Mouse (Mus musculus) C2C12 (cell line): ENCODE results near the gene Elf4. TPM values are rescaled to one million over a fixed set of nuclear protein-coding genes. Genes with fewer than 3 reads are reported as not detected.

Experiments used
- H3K27me3 ChIP-seq: one replicate; pipeline ENCODE4 v1.6.1; 2011; ENCODE audit not compliant: control insufficient read depth, insufficient read depth, insufficient read length
- H3K36me3 ChIP-seq: one replicate; pipeline ENCODE4 v1.6.1; 2011; ENCODE audit not compliant: control insufficient read depth, insufficient read depth
- H3K4me3 ChIP-seq: one replicate; pipeline ENCODE4 v1.5.1; 2011; ENCODE audit warnings: mild to moderate bottlenecking, control low read depth; ENCODE audit not compliant: poor library complexity, insufficient read depth, severe bottlenecking
- H3K79me2 ChIP-seq: one replicate; pipeline ENCODE4 v1.6.1; 2011; ENCODE audit not compliant: control insufficient read depth, insufficient read depth
- H3K79me3 ChIP-seq: one replicate; pipeline ENCODE4 v1.6.1; 2011; ENCODE audit warnings: low read depth, control low read depth
- H3ac ChIP-seq: one replicate; pipeline ENCODE3; 2011; ENCODE audit warnings: low read depth; ENCODE audit not compliant: control insufficient read depth, insufficient read length
- CEBPB ChIP-seq: IDR thresholded peaks from one replicate; pipeline ENCODE4 v1.6.1; 2011; ENCODE audit warnings: low read depth, mild to moderate bottlenecking, control low read depth, moderate library complexity
- CTCF ChIP-seq: IDR thresholded peaks from one replicate; pipeline ENCODE4 v1.5.1; 2011; ENCODE audit not compliant: control insufficient read depth, insufficient read depth, insufficient read length
- FOSL1 ChIP-seq: IDR thresholded peaks from one replicate; pipeline ENCODE4 v1.8.0; 2011; ENCODE audit warnings: mild to moderate bottlenecking, low read length; ENCODE audit not compliant: poor library complexity, insufficient read depth, severe bottlenecking
- MAX ChIP-seq: IDR thresholded peaks from one replicate; pipeline ENCODE4 v1.6.1; 2011; ENCODE audit warnings: mild to moderate bottlenecking, control low read depth
- MYOD1 ChIP-seq: IDR thresholded peaks from one replicate; pipeline ENCODE4 v1.6.1; 2011; ENCODE audit warnings: low read depth; ENCODE audit not compliant: control insufficient read depth, insufficient read length
- MYOG ChIP-seq: IDR thresholded peaks from one replicate; pipeline ENCODE4 v1.6.1; 2011; ENCODE audit not compliant: control insufficient read depth, insufficient read length; ENCODE audit errors: extremely low read depth
- USF1 ChIP-seq: IDR thresholded peaks from one replicate; pipeline ENCODE4 v1.6.1; 2011; ENCODE audit warnings: low read depth, mild to moderate bottlenecking, control low read depth, moderate library complexity
- polyA plus RNA-seq: library from polyadenylated mRNA; unstranded; fragments of >200 nt; fragmentation: generic; extraction: Trizol; gene quantifications from one replicate; pipeline ENCODE4 v1.2.1, GENCODE M21; 2012; ENCODE audit warnings: missing spikeins

Elf4 gene
- polyA plus RNA-seq, 1 experiment, result 6.7 TPM

DNA sequence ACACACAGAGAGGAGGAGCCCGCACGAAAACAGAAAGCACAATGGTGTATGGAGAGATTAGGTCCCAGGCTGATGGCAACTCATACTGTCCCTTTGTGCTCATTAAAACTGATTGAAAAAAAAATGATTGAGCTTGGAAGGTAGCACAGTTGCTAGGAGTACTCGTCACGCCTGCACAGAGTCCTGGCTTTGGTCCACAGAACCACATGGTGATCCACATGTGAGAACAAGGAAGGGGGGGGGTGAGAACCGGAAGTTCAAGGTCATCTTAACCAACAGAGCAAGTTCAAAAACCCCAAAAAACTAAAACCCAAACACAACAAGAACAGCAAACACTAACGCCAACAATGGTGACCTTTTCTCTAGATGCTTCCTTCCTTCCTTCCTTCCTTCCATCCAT is 50.3 kb downstream of the Elf4 start:
- no peak overlapping the region for H3ac ChIP-seq
- H3K27me3 ChIP-seq, result no peaks in the 10 kb centered on the region
- H3K79me2 ChIP-seq, result no peaks in the 10 kb centered on the region
- TF ChIP-seq MYOG (no peak), USF1 (no peak), CTCF (no peak), FOSL1 (no peak), MAX (no peak), MYOD1 (no peak), CEBPB (no peak)
- H3K36me3 ChIP-seq, result peaks cover 23% of the 10 kb centered on the region
- no peaks in the 10 kb centered on the region for H3K79me3 ChIP-seq
- H3K4me3 ChIP-seq, result no peak overlapping the region

DNA sequence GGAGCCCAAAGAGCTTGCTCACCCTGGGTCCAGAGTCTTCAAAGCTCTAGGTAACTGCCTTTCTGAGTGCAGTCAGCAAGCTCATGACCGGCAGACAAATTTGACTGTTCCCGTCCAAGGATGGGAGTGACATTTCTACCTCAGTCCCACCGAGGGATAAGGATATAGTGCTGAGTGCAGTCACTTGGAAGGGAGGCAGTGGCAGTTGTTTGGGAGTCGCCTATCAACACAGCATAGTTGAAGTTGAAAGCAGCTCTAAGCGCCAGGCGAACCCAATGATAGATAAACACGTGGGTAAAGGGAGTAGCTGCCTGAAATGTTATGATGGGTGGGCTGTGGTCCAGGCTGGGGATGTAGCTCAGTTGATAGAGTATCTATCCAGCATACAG is 52.5 kb downstream of the Elf4 start:
- Histone ChIP-seq H3ac (no peak overlapping the region), H3K79me3 (no peaks in the 10 kb centered on the region), H3K79me2 (no peaks in the 10 kb centered on the region), H3K36me3 (peaks cover 10% of the 10 kb centered on the region), H3K27me3 (no peaks in the 10 kb centered on the region), H3K4me3 (no peak overlapping the region)
- TF ChIP-seq MYOD1, result no peak
- no peak for TF ChIP-seq USF1
- TF ChIP-seq MYOG, result no peak
- no peak for TF ChIP-seq CEBPB
- TF ChIP-seq FOSL1, result no peak
- TF ChIP-seq MAX, result no peak
- TF ChIP-seq CTCF, result no peak

DNA sequence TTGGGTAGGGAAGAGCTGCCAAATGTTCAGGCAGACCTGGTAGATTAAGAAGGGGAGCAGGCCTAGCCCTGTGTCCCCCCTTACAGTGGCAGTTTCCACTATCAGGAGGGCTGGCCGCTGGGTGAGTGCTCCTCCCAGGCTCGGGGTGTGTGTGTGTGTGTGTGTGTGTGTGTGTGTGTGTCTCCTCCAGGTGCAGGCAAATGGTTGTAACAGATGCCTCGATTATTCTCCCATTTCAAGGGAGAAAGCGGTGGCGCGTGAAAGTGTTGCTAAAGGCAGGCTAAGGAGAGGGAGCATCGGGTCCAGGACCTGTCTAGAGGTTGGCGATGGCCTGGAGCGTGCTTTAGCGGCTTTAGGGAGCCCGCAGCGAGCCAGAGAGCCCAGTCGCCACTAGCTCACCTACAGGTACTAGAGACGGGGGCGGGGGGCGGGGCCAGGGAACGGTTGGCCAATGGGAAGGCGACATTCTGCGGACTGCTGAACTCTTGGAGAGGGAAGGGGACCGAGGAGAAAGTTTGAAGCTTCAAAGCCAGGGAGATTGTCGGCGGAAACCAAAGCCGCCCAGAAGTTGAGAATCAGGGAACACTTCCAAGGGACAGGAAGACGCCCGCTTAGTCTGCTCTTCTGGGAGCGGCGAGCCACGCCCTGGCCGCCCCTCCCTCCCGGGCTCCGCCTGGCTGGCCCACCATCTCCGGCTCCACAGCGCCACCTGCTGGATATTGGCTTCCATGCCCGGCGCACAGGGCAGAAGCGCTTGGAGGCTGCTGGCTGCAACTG is 53.1 kb downstream of the Elf4 start:
- TF ChIP-seq CEBPB (no peak), USF1 (no peak), CTCF (peak; percentile 81)
- H3ac ChIP-seq, result peak overlapping the region; percentile 47
- no peaks in the 10 kb centered on the region for H3K79me3 ChIP-seq
- H3K36me3 ChIP-seq, result peaks cover 6% of the 10 kb centered on the region
- H3K79me2 ChIP-seq, result no peaks in the 10 kb centered on the region
- H3K4me3 ChIP-seq, result peak overlapping the region; percentile 11
- no peaks in the 10 kb centered on the region for H3K27me3 ChIP-seq

DNA sequence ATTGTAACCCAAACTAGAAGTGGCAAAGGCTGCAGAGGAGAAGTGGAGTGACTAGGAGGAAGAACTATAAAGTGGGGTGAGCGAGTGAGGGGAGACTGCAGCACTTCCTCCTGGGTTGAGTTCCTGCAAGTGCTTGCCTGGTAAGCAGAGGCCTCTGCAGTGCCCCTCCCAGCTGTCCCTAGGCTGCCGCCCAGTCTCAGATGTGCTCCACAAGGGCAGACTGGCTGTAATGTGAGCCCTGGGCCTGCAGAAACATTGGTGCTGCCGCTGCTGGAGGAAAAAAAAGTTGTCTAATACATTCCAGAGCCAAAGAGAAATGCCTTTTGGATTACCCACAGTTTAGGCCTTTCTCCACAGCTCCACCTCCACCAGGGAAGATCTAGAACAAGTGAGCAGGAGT is 57.8 kb downstream of the Elf4 start:
- no peaks in the 10 kb centered on the region for H3K79me3 ChIP-seq
- peaks cover 6% of the 10 kb centered on the region for H3K36me3 ChIP-seq

DNA sequence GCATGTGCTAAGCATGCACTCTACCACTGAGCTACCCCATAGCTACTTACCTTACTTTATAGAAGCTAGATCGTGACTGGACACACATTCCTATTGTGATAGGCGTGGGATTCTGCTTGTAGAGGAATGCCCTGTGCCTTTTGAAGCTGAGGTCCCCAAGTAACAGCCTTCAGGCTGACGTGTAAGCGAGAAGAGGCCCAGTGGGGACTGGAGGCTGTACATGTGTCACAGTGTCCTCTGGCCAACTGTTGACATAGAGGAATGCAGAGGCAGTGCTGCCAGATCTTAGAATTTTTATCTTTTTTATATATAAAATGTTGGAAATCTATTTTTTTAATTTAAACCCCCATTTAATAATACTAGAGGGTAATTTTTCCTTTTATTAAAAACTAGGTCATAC is 62.9 kb downstream of the Elf4 start:
- H3K36me3 ChIP-seq, result peaks cover 6% of the 10 kb centered on the region
- no peaks in the 10 kb centered on the region for H3K79me2 ChIP-seq
- no peak overlapping the region for H3K4me3 ChIP-seq
- H3K27me3 ChIP-seq, result no peaks in the 10 kb centered on the region
- TF ChIP-seq MAX, result no peak
- no peak for TF ChIP-seq CEBPB
- TF ChIP-seq FOSL1, result no peak
- TF ChIP-seq MYOG, result no peak
- no peak for TF ChIP-seq USF1
- TF ChIP-seq MYOD1, result no peak
- TF ChIP-seq CTCF, result no peak
- H3K79me3 ChIP-seq, result no peaks in the 10 kb centered on the region
- no peak overlapping the region for H3ac ChIP-seq

More for the DNA sequence above, 57.8 kb downstream of the Elf4 start:
- Histone ChIP-seq H3K27me3 (no peaks in the 10 kb centered on the region), H3K79me2 (no peaks in the 10 kb centered on the region), H3ac (no peak overlapping the region), H3K4me3 (no peak overlapping the region)
- TF ChIP-seq MAX (no peak), CEBPB (no peak), USF1 (no peak), FOSL1 (no peak), MYOD1 (no peak), MYOG (no peak), CTCF (no peak)

DNA sequence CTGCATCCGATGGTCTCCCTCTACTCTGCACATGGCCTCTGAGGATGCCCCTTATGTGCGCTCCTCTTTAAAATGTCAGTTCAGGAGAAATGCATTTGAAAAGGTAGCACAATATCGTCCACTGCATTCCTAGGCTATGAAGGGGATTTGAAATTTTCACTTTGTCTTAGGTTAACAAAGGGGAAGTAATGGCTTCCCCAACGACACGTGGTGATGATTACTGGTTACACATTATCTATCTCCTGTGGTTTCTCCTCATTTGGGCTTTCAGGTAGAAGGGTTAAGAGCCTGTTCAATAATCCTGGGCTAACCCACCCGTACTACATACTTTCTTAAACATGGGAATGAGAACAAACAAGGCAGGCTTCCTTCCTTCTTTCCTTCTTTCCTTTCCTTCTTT is 73.6 kb downstream of the Elf4 start:
- no peaks in the 10 kb centered on the region for H3K79me2 ChIP-seq
- no peak overlapping the region for H3K4me3 ChIP-seq
- TF ChIP-seq USF1 (no peak), CEBPB (no peak)
- H3K79me3 ChIP-seq, result no peaks in the 10 kb centered on the region
- no peak overlapping the region for H3ac ChIP-seq
- H3K36me3 ChIP-seq, result peaks cover 15% of the 10 kb centered on the region
- H3K27me3 ChIP-seq, result no peaks in the 10 kb centered on the region
